Mouse (Mus musculus) cortical plate, adult 2 months (tissue): ENCODE measurements around the gene Ctnnbl1.

ENCODE experiments used
- CTCF ChIP-seq: fragments of 200-500 bp; IDR thresholded peaks from 2 replicates; pipeline ENCODE4 v1.5.1; 2011; ENCODE audit warnings: mild to moderate bottlenecking, control low read depth, low read length; ENCODE audit not compliant: insufficient read depth; ENCODE audit errors: extremely low read depth
- POLR2A ChIP-seq: fragments of 200-500 bp; IDR thresholded peaks from 2 replicates; pipeline ENCODE4 v1.6.1; 2011; ENCODE audit warnings: mild to moderate bottlenecking, low read length, control low read depth; ENCODE audit not compliant: insufficient read depth; ENCODE audit errors: extremely low read depth

DNA sequence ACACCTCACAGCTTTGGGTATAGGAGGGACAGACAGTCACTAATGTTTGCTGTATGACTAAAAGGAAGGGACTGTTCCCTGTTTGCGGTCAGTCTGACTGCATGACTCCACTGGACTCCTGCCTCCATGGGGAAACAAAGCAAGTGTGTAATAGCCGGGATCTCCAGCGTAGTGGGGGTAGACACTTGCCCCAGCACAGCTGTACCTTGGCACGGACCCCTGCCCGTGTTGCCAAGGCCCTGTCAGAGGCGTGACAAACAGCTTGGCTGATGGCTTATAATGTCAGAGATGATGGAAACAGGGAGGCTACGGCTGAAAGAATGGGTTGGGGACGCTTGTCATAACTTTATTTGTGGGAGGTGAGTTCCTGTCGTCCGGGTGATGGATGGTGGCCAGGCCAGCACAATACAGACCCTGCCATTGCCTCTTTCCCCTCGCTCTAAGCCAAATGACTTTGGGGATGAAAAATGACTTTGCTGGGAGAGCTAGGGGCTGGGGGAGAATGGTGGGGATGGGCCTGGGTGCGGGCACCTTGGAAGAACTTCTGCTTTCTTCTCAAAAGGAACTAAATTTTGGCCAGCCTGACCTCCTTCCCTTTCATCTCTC, 21.5 kb upstream of the Ctnnbl1 start:
- TF ChIP-seq CTCF = no peak
- no peak for TF ChIP-seq POLR2A
